Mouse (Mus musculus) right cerebral cortex, adult 18-20 months (tissue): ENCODE measurements around the gene Zfp661.

ENCODE experiments used
- DNase-seq: peaks from one replicate; pipeline ENCODE4 v3.0.0; 2022; ENCODE audit warnings: mixed read lengths

Zfp661 gene

GRCm38 (mm10) chr2:127549711-127550110 is 37.2 kb downstream of the Zfp661 start:
- no peak for DNase-seq

GRCm38 (mm10) chr2:127548342-127549074 is 38.4 kb downstream of the Zfp661 start:
- no peak for DNase-seq

GRCm38 (mm10) chr2:127541697-127542096 is 45.2 kb downstream of the Zfp661 start:
- DNase-seq, result no peak

GRCm38 (mm10) chr2:127541185-127541584 is 45.7 kb downstream of the Zfp661 start, which contains the start of gene Prom2:
Gene Prom2 (minus strand): TSS chr2:127541467.
- no peak for DNase-seq

- no peak for DNase-seq
Observed at GRCm38 (mm10) chr2:127539494-127539893, 47.4 kb downstream of the Zfp661 start.

GRCm38 (mm10) chr2:127537548-127537947 is 49.3 kb downstream of the Zfp661 start:
- DNase-seq, result peak; percentile 83

GRCm38 (mm10) chr2:127535363-127535762 is 51.5 kb downstream of the Zfp661 start:
- DNase-seq, result peak; percentile 90

DNA sequence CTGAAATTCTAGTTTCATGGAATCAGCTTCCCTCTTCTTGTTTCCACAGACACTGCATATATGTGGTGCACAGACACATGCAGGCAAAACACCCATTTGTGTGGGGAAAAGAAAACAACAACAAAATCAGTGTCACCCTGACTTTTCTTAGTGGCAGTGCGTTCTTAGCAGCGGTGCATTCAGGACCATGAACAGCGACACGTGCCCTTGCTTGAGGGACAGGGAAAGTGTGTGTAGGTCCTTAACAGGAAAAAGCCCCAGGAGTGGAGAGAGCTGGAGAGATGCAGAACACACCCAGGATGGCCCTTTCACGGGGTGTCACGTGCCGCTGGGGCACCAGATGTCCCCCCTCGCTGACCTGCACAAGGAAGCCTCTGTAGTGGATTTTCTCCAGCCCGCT is 54.5 kb downstream of the Zfp661 start:
- no peak for DNase-seq

- no peak for DNase-seq
Observed at GRCm38 (mm10) chr2:127531592-127531991, 55.3 kb downstream of the Zfp661 start.

DNA sequence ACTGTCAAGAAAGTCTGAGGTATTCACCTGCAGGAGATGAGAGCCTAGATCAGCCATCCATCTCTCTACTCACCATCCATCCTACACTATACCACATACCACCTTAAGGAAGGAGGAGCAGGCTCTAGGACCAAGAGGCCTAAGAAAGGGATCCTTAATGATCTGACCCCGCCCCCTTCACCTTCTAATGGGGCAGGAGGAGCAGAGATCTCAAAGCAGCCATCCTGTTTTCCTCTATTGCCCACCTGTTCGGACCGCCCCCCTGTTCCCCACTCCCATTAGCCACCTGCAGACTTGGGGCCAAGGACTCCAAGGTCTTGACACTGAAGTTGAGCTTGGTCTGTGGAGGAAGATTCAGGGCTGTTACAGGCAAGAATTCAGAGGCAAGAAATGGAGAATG is 56.5 kb downstream of the Zfp661 start:
- DNase-seq, result no peak

DNA sequence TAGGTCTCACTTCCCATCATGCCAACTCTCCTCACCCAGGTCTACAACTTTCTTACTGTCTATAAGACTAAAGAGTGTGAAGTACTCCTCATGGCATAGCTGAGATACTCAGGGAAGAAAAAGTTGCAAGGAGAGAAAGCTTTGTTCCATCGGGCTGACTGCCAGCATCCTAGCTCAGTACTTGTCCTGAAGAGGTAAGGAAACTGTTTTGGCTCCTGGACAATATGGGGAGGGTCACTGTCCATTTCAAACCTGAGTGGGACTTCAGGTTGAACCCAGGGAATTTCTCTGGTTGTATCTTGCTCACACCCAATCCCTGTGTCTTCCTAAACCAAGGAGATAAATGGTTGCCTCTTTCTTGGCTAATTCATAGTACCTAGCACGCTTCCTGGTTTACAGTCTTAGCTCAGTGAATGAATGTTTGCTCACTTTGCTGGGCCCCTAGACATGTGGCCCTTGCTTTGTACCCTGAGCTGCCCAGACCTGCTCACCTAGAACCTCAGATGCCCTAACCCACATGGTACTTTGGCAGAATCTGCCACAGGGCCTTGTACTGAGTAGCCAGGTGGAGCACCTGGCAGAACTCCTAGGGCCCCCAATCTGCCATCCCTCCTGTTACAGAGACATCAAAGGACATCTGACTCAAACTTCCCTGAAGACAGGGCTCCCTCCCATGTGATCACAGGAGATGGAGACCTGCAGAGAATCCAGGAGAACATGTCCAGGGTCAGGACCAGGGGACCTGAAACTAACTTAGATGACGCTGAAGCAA is 61.7 kb downstream of the Zfp661 start:
- no peak for DNase-seq
